27 mouse cellular contexts compared by ENCODE assay signal in genomic region chr5:91565458-91565857, GRCm38 (mm10). TPM values are rescaled to one million over a fixed set of nuclear protein-coding genes. Genes with fewer than 3 reads are reported as not detected.
DNase-seq lines count a peak whose midpoint lies in the region; ATAC-seq and TF ChIP-seq lines count a peak whose summit lies in the region.
"Had no signal": no experiment of that assay in that cellular context is flagged by ENCODE, and none has a peak within 500 bp of the region (broad histone marks: within the 10 kb centered on the region; RNA-seq: fewer than 3 reads in every experiment).

No protein-coding gene starts in this region.

- intact Hi-C loops in heart, postnatal 10 days (cut with DNase I), result no loop called here

- ATAC-seq in heart, postnatal 0 days (ENCODE audit: insufficient read depth, low read depth), result no peak
- ATAC-seq: CD4-positive, CD25-positive, alpha-beta regulatory T cell, adult 4 months; forebrain, embryonic 15.5 days; hindbrain, embryonic 16.5 days; midbrain, embryonic 13.5 days had no signal

- 57% methylated on average over 3 of the region's 3 CpGs for WGBS in heart, postnatal 0 days

- H3K4me3 ChIP-seq in heart, postnatal 0 days (ENCODE audit: low read depth, low read length), result no peak overlapping the region
- no peak overlapping the region for H3K4me3 ChIP-seq in brown adipose tissue, adult 24 weeks (ENCODE audit: insufficient read depth, low read depth, low read length)
- H3K4me3 ChIP-seq: embryonic facial prominence, embryonic 13.5 days; forebrain, embryonic 10.5 days; forebrain, embryonic 15.5 days; midbrain, embryonic 13.5 days; neural tube, embryonic 13.5 days had no signal

- H3K4me1 ChIP-seq in heart, postnatal 0 days (ENCODE audit: control insufficient read depth, insufficient read depth), result peaks cover 20% of the 10 kb centered on the region
- H3K4me1 ChIP-seq in brown adipose tissue, adult 24 weeks (ENCODE audit: control insufficient read depth, insufficient read depth, insufficient read length, low read length), result no peaks in the 10 kb centered on the region
- H3K4me1 ChIP-seq: forebrain, embryonic 10.5 days; midbrain, embryonic 13.5 days; neural tube, embryonic 13.5 days had no signal

- peak; percentile 70 to 83 for DNase-seq in adrenal gland, adult (ENCODE audit: inconsistent age in 2 of 2, low spot score in 1 of 2)
- DNase-seq in adrenal gland, postnatal 4 days (ENCODE audit: low spot score in 2 of 2), result no peak
- peak; percentile 16 to 26 for DNase-seq in heart, adult 18-20 months
- no peak for DNase-seq in heart, adult 9 months (ENCODE audit: low spot score in 2 of 2)
- DNase-seq in heart, postnatal 0 days (ENCODE audit: low spot score), result no peak
- no peak for DNase-seq in heart, postnatal 10 days
- no peak for DNase-seq in embryo, embryonic 11 days
- DNase-seq: cerebellum, adult 11-12 months; cerebellum, adult 9-11 months; gastrocnemius, postnatal 25 days; kidney, adult 18-20 months; kidney, postnatal 4 days; lung, adult 2 months; lung, postnatal 10 days; right cerebral cortex, postnatal 25 days; spleen, adult 18-20 months; thymus, postnatal 14 days had no signal

- no peak for TF ChIP-seq EP300 in heart, postnatal 0 days (IDR thresholded peaks at IDR 0.05; ENCODE audit: low read depth)

- H3K36me3 ChIP-seq in heart, postnatal 0 days (replicated peaks; ENCODE audit: control insufficient read depth, insufficient read depth, low read length), result no peaks in the 10 kb centered on the region
- H3K36me3 ChIP-seq: embryonic facial prominence, embryonic 13.5 days; forebrain, embryonic 10.5 days; forebrain, embryonic 15.5 days; midbrain, embryonic 13.5 days; neural tube, embryonic 13.5 days had no signal

- no peaks in the 10 kb centered on the region for H3K9me3 ChIP-seq in heart, postnatal 0 days (replicated peaks; ENCODE audit: control insufficient read depth, low read length)
- H3K9me3 ChIP-seq: embryonic facial prominence, embryonic 13.5 days; forebrain, embryonic 10.5 days; forebrain, embryonic 15.5 days; midbrain, embryonic 13.5 days; neural tube, embryonic 13.5 days had no signal

- no peak for TF ChIP-seq CTCF in heart, postnatal 0 days (IDR thresholded peaks at IDR 0.05; ENCODE audit: low read depth)

- no peak overlapping the region for H3K4me2 ChIP-seq in heart, postnatal 0 days (ENCODE audit: low read depth, low read length)
- H3K4me2 ChIP-seq: embryonic facial prominence, embryonic 13.5 days; forebrain, embryonic 15.5 days; midbrain, embryonic 13.5 days; neural tube, embryonic 13.5 days had no signal

- H3K27ac ChIP-seq in heart, postnatal 0 days (ENCODE audit: low read depth), result peak overlapping the region; percentile 32; the same call in 1 of the 2 replicates
- H3K27ac ChIP-seq in brown adipose tissue, adult 24 weeks (replicated peaks; ENCODE audit: low read depth, low read length), result peak overlapping the region; percentile 70
- H3K27ac ChIP-seq: embryonic facial prominence, embryonic 13.5 days; forebrain, embryonic 10.5 days; forebrain, embryonic 15.5 days; liver, embryonic 14.5 days; macrophage; midbrain, embryonic 13.5 days; neural tube, embryonic 13.5 days had no signal

- H3K9ac ChIP-seq in heart, postnatal 0 days (replicated peaks; ENCODE audit: low read depth, low read length), result no peak overlapping the region
- H3K9ac ChIP-seq: embryonic facial prominence, embryonic 13.5 days; forebrain, embryonic 15.5 days; liver, embryonic 14.5 days; midbrain, embryonic 13.5 days; neural tube, embryonic 13.5 days had no signal

- no peaks in the 10 kb centered on the region for H3K27me3 ChIP-seq in heart, postnatal 0 days (ENCODE audit: control insufficient read depth, insufficient read depth, low read length)
- H3K27me3 ChIP-seq: embryonic facial prominence, embryonic 13.5 days; forebrain, embryonic 15.5 days; midbrain, embryonic 13.5 days; neural tube, embryonic 13.5 days had no signal

RNA-seq across cellular contexts. Expression of gene Parm1, which starts 48.0 kb away (rescaled TPM):
- total RNA-seq in adrenal gland, postnatal 4 days (2021), result 10 to 100 TPM; 49.4 to 53.2 TPM
- total RNA-seq in heart, adult 18-20 months (2021), result 10 to 100 TPM; 56.1 to 56.9 TPM
- total RNA-seq in heart, postnatal 0 days (2014; rRNA removed; ENCODE audit: low replicate concordance), result 26.6 and 39.6 TPM in 2 replicates
- 25.0 and 25.9 TPM in 2 replicates for polyA plus RNA-seq in heart, postnatal 0 days (2015; fragmentation: Nextera tagmentation; extraction: Ambion mirVana)
- total RNA-seq in heart, postnatal 10 days (2021), result 10 to 100 TPM; 62.5 to 71.7 TPM
- polyA plus RNA-seq in brown adipose tissue, adult 24 weeks (2012; ENCODE audit: insufficient read depth, insufficient read length, missing spikeins), result 163 and 186 TPM in 2 replicates
- polyA plus RNA-seq: CD4-positive, CD25-positive, alpha-beta regulatory T cell, adult 4 months; macrophage had no signal

Comparison
In these comparisons a context has a peak if more than half of its experiments do, and no peak if none do; other contexts are left out.
1. DNase-seq: peak in adrenal gland, adult (2 of 2) and heart, adult 18-20 months (2 of 2); none in adrenal gland, postnatal 4 days (0 of 2), heart, adult 9 months (0 of 2), heart, postnatal 0 days (single experiment), heart, postnatal 10 days (0 of 2) and embryo, embryonic 11 days (single experiment).